Mouse (Mus musculus) midbrain, embryonic 14.5 days (tissue): ENCODE results near the gene Pde4c. TPM values are rescaled to one million over a fixed set of nuclear protein-coding genes. Genes with fewer than 3 reads are reported as not detected.

ENCODE experiments used
- ATAC-seq: fragments of 200-750 bp; cut with Nextera tagmentation; 2 replicates; pipeline ENCODE4 v1.8.0; 2017; ENCODE audit warnings: moderate number of reproducible peaks, moderate library complexity; ENCODE audit not compliant: low FRiP score, low TSS enrichment
- DNase-seq: peaks from one replicate; pipeline ENCODE4 v3.0.0-alpha.2; 2015
- H3K27ac ChIP-seq: fragments of 300-500 bp; sonication (generic); replicated peaks from 2 replicates; pipeline ENCODE4 v1.5.1; 2014; ENCODE audit warnings: mild to moderate bottlenecking, low read depth, low read length, moderate library complexity
- H3K27me3 ChIP-seq: fragments of 300-500 bp; sonication (generic); 2 replicates; pipeline ENCODE4 v1.6.1; 2014; ENCODE audit warnings: low read length, control low read depth, mixed read lengths; ENCODE audit not compliant: control insufficient read depth, insufficient read depth
- H3K36me3 ChIP-seq: fragments of 300-500 bp; sonication (generic); 2 replicates; pipeline ENCODE4 v1.6.1; 2014; ENCODE audit warnings: low read length, control low read depth; ENCODE audit not compliant: control insufficient read depth, insufficient read depth
- H3K4me1 ChIP-seq: fragments of 300-500 bp; sonication (generic); 2 replicates; pipeline ENCODE4 v1.6.1; 2014; ENCODE audit warnings: mild to moderate bottlenecking, antibody characterized with exemption, low read length, control low read depth; ENCODE audit not compliant: control insufficient read depth, insufficient read depth
- H3K4me2 ChIP-seq: fragments of 300-500 bp; sonication (generic); 2 replicates; pipeline ENCODE4 v1.6.1; 2014; ENCODE audit warnings: mild to moderate bottlenecking, low read length, moderate library complexity
- H3K4me3 ChIP-seq: fragments of 300-500 bp; sonication (generic); replicated peaks from 2 replicates; pipeline ENCODE4 v1.5.1; 2014; ENCODE audit warnings: low read depth, low read length
- H3K9ac ChIP-seq: fragments of 300-500 bp; sonication (generic); replicated peaks from 2 replicates; pipeline ENCODE4 v1.6.1; 2014; ENCODE audit warnings: mild to moderate bottlenecking, low read length, moderate library complexity
- H3K9me3 ChIP-seq: fragments of 300-500 bp; sonication (generic); 2 replicates; pipeline ENCODE4 v1.6.1; 2016; ENCODE audit warnings: low read length, control low read depth, mixed read lengths; ENCODE audit not compliant: control insufficient read depth
- WGBS: fragments of 180-500 bp; shearing (Covaris S2); extraction: QIAGEN DNeasy Blood & Tissue Kit; methylation state at CpG from one replicate; pipeline ENCODE4 v1.1.7; 2014; 5-methylcytosine and 5-hydroxymethylcytosine counted together
- polyA plus RNA-seq: library from polyadenylated mRNA; unstranded; fragments of >200 nt; fragmentation: Nextera tagmentation; extraction: Ambion mirVana; gene quantifications from 2 replicates; pipeline ENCODE4 v1.2.1, GENCODE M21; 2014

Gene Pde4c
- polyA plus RNA-seq, 1 experiment from 2014 or later, result 0.24 TPM

DNA sequence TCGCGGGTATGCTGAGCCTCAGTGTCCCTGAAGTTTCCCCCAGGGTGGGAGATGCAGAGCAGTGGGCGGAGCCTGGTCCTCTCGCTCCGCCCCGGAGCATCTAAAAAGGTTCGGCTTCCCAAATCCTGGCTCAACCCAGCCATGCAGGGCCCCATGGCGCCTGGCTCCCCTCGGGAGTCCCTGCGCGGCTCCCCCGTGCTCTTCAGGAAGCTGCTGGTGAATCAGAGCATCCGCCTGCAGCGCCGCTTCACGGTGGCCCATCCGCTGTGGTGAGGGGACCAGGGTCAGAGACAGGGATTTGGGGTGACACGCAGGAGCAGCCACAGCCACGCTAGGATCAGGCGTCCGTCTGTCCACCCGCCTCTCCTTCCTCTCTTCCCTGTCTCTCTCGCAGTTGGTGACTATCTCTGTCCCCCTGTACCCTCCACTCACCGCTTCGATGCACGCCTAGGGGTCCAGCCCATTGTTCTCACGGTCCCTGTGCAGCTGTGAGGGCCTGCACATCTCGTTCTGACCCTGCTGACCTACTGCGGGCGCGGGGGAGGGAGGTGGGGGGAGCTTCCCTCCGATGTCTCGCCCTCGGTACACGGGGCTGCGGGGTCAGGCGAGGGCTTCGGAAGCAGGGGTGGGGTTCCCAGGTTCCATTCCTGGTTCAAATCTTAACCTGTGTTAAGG, 19.6 kb downstream of the Pde4c start:
- ATAC-seq (no peak), DNase-seq (no peak)
- H3K27me3 ChIP-seq, result peaks cover 28% of the 10 kb centered on the region
- H3K9me3 ChIP-seq, result no peaks in the 10 kb centered on the region
- H3K4me3 ChIP-seq, result no peak overlapping the region; the same call in 1 of the 2 replicates
- H3K9ac ChIP-seq, result peak overlapping the region; percentile 18
- H3K4me1 ChIP-seq, result 0 out of 2 replicates have a peak, but pooled peaks cover 3% of the 10 kb centered on the region
- WGBS, result 2% methylated on average over 37 of the region's 38 CpGs
- H3K27ac ChIP-seq, result no peak overlapping the region
- no peaks in the 10 kb centered on the region for H3K36me3 ChIP-seq
- peak overlapping the region; percentile 52 for H3K4me2 ChIP-seq

DNA sequence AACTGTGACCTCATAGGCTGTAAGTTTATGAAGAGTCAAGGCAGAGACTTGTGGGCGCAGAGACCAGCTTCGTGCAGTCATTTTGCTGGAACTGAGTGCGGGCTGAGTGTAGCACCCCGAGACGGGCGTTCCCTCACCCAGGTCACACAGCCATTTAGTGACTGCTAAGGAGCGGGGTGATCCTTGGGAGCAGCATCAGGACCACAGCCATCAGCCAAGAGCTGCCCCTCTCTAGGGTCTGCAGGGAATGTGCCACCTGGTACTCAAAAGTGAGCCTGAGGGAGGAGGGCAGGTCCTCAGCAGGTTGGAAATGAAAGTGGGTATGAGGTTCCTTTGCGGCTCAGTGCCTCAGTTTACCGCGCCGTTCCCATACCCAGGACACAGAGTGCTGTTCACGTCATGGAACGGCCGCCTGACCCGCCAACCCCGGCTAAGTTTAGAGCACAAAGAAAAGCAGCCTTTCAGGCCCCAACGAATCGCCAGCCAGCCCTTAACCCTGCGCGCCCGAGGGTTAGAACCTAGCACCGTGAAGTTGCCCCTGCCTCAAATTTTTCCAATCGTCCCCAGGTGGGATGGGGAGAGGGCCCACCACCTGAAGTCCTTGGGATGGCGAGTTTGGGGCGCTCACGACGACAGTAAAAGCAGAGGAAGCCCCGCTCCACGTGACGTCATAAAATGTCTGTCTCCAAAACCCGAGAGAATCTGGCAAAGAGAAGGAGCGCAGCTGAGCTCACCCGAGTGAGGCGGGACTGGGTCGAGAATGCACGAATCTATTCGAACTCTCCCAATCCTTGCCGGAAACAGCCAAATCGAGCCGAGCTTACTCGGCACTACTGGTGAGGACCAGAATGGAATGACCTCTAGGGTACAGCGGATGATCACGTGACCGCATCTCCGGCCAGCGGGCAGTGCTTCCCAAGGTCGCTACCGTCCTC, 20.4 kb downstream of the Pde4c start:
- peak overlapping the region; percentile 34 for H3K9ac ChIP-seq
- peak overlapping the region; percentile 52 for H3K4me2 ChIP-seq
- 0 out of 2 replicates have a peak, but pooled peaks cover 3% of the 10 kb centered on the region for H3K4me1 ChIP-seq
- H3K27me3 ChIP-seq, result peaks cover 28% of the 10 kb centered on the region
- no peak; the same call in 1 of the 2 replicates for ATAC-seq
- H3K36me3 ChIP-seq, result no peaks in the 10 kb centered on the region
- DNase-seq, result peak; percentile 60
- peak overlapping the region; percentile 29 for H3K4me3 ChIP-seq
- no peak overlapping the region for H3K27ac ChIP-seq
- no peaks in the 10 kb centered on the region for H3K9me3 ChIP-seq
- 6% methylated on average over 48 of the region's 48 CpGs for WGBS

DNA sequence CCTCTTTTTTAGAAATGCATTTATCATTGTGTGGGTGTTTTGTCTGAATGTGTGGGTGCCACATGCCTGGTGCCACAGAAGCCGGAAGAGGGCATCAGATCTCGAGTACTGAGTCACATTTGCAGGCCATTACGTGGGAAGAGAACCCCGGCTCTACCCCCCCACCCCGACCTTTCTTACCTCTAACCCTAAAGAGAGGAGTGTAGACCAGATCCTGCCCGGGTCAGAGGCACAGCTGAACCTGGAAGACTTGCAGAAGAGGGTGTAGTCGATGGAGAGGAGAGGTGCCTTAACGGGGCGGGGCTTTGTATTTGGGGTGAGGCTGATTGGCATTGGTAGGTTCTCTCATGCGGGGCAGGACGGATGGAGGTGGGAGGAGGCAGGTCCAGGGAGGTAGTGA, 21.3 kb downstream of the Pde4c start:
- Histone ChIP-seq H3K27ac (no peak overlapping the region), H3K4me1 (0 out of 2 replicates have a peak, but pooled peaks cover 3% of the 10 kb centered on the region), H3K4me3 (no peak overlapping the region), H3K36me3 (no peaks in the 10 kb centered on the region), H3K27me3 (peaks cover 28% of the 10 kb centered on the region), H3K9ac (no peak overlapping the region), H3K4me2 (peak overlapping the region; percentile 52; the same call in 1 of the 2 replicates), H3K9me3 (no peaks in the 10 kb centered on the region)
- DNase-seq (no peak), ATAC-seq (no peak)
- WGBS, result 59% methylated on average over 11 of the region's 11 CpGs

- Histone ChIP-seq H3K36me3 (no peaks in the 10 kb centered on the region), H3K4me1 (0 out of 2 replicates have a peak, but pooled peaks cover 3% of the 10 kb centered on the region), H3K9me3 (no peaks in the 10 kb centered on the region), H3K27ac (no peak overlapping the region), H3K4me2 (no peak overlapping the region), H3K27me3 (peaks cover 28% of the 10 kb centered on the region), H3K4me3 (no peak overlapping the region), H3K9ac (no peak overlapping the region)
- 53% methylated on average over 19 of the region's 19 CpGs for WGBS
- DNase-seq (no peak), ATAC-seq (no peak)
These were observed 22.2 kb downstream of the Pde4c start for GRCm38 (mm10) chr8:70745691-70746220.

- DNase-seq (no peak), ATAC-seq (no peak)
- Histone ChIP-seq H3K9ac (no peak overlapping the region), H3K9me3 (no peaks in the 10 kb centered on the region), H3K36me3 (no peaks in the 10 kb centered on the region), H3K27me3 (peaks cover 28% of the 10 kb centered on the region), H3K4me2 (no peak overlapping the region), H3K4me1 (0 out of 2 replicates have a peak, but pooled peaks cover 3% of the 10 kb centered on the region), H3K27ac (no peak overlapping the region), H3K4me3 (no peak overlapping the region)
- 80% methylated on average over 9 of the region's 9 CpGs for WGBS
These were observed 23.2 kb downstream of the Pde4c start for GRCm38 (mm10) chr8:70746676-70747075.

GRCm38 (mm10) chr8:70747211-70747890, 23.8 kb downstream of the Pde4c start:
- Histone ChIP-seq H3K27ac (no peak overlapping the region), H3K36me3 (no peaks in the 10 kb centered on the region), H3K4me1 (0 out of 2 replicates have a peak, but pooled peaks cover 3% of the 10 kb centered on the region), H3K27me3 (peaks cover 25% of the 10 kb centered on the region), H3K4me3 (no peak overlapping the region), H3K4me2 (no peak overlapping the region), H3K9ac (no peak overlapping the region), H3K9me3 (no peaks in the 10 kb centered on the region)
- 86% methylated on average over 18 of the region's 18 CpGs for WGBS
- no peak for ATAC-seq
- no peak for DNase-seq

- ATAC-seq (no peak), DNase-seq (no peak)
- H3K36me3 ChIP-seq, result no peaks in the 10 kb centered on the region
- no peak overlapping the region for H3K27ac ChIP-seq
- H3K4me1 ChIP-seq, result no peaks in the 10 kb centered on the region
- H3K9me3 ChIP-seq, result no peaks in the 10 kb centered on the region
- 86% methylated on average over 23 of the region's 23 CpGs for WGBS
- no peak overlapping the region for H3K4me3 ChIP-seq
- H3K4me2 ChIP-seq, result no peak overlapping the region
- no peak overlapping the region for H3K9ac ChIP-seq
- peaks cover 14% of the 10 kb centered on the region for H3K27me3 ChIP-seq
These were observed 25.0 kb downstream of the Pde4c start for GRCm38 (mm10) chr8:70748246-70749096.
